Mouse (Mus musculus) ovary, postnatal 14 days (tissue): ENCODE data around the gene Gm5901.

Source experiments
- DNase-seq: peaks from one replicate; pipeline ENCODE4 v3.0.0; 2022; ENCODE audit warnings: low spot score

Gene Gm5901

GRCm38 (mm10) chr7:105404268-105404667 is 29.4 kb downstream of the Gm5901 start, which contains the start of gene Cnga4:
Gene Cnga4, plus strand, starts transcription at chr7:105404568.
- no peak for DNase-seq

GRCm38 (mm10) chr7:105406322-105406721 is 31.5 kb downstream of the Gm5901 start:
- DNase-seq, result no peak

- DNase-seq, result peak; percentile 75
Observed at GRCm38 (mm10) chr7:105411874-105412632, 37.2 kb downstream of the Gm5901 start.

- no peak for DNase-seq
Observed at GRCm38 (mm10) chr7:105414385-105414784, 39.5 kb downstream of the Gm5901 start.

GRCm38 (mm10) chr7:105416529-105416928 is 41.7 kb downstream of the Gm5901 start:
- DNase-seq, result no peak

GRCm38 (mm10) chr7:105418106-105418505 is 43.3 kb downstream of the Gm5901 start:
- no peak for DNase-seq

GRCm38 (mm10) chr7:105420903-105421302 is 46.1 kb downstream of the Gm5901 start:
- no peak for DNase-seq

GRCm38 (mm10) chr7:105424368-105424767 is 49.5 kb downstream of the Gm5901 start:
- DNase-seq, result no peak

GRCm38 (mm10) chr7:105425424-105426043 is 50.7 kb downstream of the Gm5901 start, which contains the start of gene Cckbr:
Gene Cckbr, plus strand, starts transcription at chr7:105425731.
- no peak for DNase-seq

- no peak for DNase-seq
Observed at GRCm38 (mm10) chr7:105426051-105426450, 51.2 kb downstream of the Gm5901 start.
